Mouse (Mus musculus) fibroblast of lung, adult 2 months (primary cell): ENCODE data around the gene Lrrc8b.

Experiments
- DNase-seq: peaks from one replicate; pipeline ENCODE4 v3.0.0-alpha.2; 2011; ENCODE audit warnings: low read depth

Lrrc8b gene

DNA sequence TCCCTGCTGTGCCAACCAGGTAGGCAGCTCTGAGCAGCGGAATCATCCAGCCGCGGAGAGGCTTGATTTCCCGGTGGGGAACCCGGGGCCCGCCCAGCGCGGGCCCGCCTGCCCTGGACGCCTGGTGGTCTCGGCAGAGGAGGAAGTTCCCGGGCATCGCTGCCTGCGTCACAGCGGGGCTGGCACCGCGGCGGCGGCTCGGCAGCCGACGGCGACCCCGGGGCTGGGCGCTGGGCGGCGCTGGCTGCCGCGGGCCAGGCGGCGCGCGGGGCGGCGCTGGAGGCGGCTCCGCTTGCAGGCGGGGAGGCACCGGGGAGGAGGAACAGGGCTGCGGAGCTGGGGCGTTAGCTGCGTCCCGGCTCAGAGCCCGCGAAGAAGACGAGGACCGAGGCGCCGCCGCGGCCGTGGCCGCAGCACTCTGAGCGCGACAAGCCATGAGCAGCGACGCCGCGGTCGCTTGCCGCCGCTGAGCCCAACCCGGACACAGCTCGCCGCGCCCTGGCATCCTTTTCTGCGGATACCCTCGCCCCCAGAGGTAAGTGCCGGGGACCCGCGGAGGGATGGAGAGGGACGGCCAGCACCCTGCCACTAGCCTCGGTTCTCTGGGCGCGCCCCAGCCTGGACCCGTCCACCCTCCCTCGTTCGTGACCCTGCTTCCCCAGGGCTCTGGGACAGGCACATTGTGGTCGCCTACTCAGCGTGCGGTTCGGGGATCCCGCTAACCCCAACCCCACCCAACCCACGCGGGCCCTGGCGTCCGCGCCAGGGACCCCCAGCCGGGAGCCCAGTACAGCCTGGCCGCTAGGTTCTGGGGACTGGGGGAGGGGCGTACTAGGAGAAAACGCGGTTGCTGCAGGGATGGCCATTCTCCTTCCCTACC lies 103.8 kb downstream of the Lrrc8b start, which contains the start of gene Lrrc8c:
Gene Lrrc8c, plus strand, starts transcription at position 293 of the 880 bp plus-strand sequence.
- no peak for DNase-seq

DNA sequence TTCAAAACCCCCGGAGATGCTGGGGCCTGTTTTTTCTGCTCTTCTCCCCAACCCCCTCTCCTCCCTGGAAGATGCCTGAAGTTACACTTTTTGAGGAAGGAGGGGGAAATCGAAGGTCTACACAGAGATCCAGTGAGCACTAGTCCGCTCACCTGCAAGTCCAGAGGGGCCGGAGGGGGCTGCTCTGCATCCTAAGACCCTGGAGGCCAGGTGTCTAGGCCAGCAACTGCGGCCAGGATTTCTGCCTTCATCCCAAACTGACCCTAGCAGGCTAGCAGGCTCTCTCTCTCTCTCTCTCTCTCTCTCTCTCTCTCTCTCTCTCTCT lies 104.4 kb downstream of the Lrrc8b start:
- DNase-seq = no peak

- no peak for DNase-seq
Measured at GRCm38 (mm10) chr5:105520442-105520965, 104.9 kb downstream of the Lrrc8b start.

DNA sequence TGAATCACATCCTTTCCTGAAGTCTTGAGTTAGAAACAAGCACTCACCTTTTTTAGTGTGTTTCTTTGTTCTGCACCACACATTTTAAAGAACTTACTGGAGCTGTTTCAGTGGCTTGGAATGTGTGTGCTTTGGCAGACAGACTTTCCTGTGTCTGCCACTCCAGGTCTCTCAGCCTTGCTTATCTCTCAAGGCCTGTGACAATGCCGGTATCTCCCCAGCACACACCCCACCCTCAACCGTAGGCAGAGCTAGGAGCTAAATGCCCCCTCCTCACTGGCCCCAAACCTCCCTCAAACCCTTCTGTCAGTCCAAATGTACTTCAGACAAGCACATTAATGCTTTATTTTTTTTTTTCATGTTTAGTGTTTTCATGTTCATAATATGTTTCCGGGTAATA lies 107.9 kb downstream of the Lrrc8b start:
- DNase-seq = no peak

DNA sequence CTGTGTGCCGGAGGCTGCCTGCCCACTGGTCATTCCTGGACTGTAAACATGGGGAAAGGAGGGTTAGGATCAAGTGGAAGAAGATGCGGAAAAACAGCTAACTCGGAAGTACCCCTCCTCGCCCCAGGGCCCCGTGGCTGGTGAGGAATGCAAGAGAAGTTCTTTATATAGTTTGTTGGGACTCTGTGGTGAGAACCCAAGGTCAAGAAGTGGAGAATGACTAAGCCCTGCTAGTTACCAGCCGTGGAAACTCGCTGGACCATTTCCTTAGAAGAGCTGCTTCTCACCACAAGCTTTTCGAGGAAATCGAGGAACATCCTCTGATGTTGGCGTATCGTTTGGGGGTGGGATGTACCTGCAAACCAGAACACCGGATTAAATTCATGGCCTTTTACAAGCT lies 109.4 kb downstream of the Lrrc8b start:
- DNase-seq = no peak

GRCm38 (mm10) chr5:105526107-105526645 lies 110.6 kb downstream of the Lrrc8b start:
- DNase-seq = no peak

DNA sequence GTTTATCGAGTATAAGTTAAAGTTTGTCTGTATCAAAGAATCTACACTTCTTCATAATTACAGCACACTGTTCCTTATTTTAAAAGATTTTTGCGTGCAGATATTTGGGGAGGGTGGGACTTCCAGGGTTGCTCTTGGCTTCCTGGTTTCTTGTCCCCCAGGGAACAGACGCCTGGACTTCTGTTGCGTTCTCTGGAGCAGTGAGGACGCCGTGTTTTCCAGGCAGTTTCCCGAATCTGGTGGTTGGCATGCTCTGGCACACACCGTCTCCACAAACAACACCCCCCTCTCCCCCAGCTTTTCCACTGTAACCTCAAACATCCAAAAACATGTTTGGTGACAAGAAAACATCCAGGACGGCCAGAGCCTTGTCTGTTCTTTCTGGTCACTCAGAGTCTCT lies 111.2 kb downstream of the Lrrc8b start:
- no peak for DNase-seq

- no peak for DNase-seq
Measured at GRCm38 (mm10) chr5:105527477-105528331, 112.1 kb downstream of the Lrrc8b start.

- DNase-seq = no peak
Measured at GRCm38 (mm10) chr5:105530576-105530975, 115.0 kb downstream of the Lrrc8b start.

DNA sequence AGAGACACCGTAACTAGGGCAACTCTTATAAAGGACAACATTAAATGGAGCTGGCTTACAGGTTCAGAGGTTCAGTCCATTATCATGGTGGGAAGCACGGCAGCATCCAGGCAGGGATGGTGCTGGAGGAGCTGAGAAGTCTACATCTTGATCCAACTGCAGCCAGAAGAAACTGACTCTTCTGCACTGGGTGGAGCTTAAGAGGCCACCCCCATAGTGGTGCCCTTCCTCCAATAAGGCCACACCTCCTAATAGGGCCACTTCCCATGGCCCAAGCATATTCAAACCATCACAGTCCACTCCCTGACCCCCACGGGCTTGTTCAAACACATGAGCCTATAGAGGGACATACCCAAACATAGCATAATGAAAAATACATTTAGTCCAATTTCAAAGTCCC lies 119.6 kb downstream of the Lrrc8b start:
- no peak for DNase-seq

GRCm38 (mm10) chr5:105536172-105536571 lies 120.6 kb downstream of the Lrrc8b start:
- no peak for DNase-seq

GRCm38 (mm10) chr5:105537101-105537723 lies 121.6 kb downstream of the Lrrc8b start:
- no peak for DNase-seq
